Mouse (Mus musculus): ENCODE results near the gene Oscp1. TPM values are rescaled to one million over a fixed set of nuclear protein-coding genes. Genes with fewer than 3 reads are reported as not detected.
A peak's percentile ranks its signal among the peaks of the same experiment; 100 is the strongest.

The Oscp1 gene
- total and polyA plus RNA-seq, 3 experiments = 3.9 to 6.7 (median 5.0) TPM

DNA sequence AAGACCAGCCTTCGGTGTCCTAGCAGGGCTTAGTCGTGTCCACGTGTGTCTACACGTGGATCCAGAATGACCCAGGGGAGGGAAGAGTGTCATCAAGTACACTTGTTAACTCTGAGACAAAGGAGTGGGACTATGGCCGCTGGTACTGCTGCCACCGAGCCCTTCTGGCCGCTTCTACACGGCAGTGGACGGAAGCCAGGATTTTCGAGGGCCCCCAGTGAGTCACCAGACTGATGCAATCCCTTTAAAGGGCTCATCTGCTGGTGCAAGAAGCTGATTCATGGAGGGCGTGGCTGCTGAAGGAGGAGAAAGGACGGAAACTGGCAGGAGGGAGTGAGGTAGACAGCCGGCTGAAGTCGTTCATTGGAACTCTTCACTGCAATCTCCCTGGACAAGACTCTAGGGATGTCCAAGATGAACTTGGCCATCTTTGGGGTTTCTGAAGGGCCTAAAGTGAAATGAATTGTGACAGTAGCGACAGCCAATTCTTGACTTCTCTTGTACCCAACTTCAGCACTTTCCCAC, 44.8 kb downstream of the Oscp1 start:
- Histone ChIP-seq H3K4me3 (replicated peaks in 1 of 3; ENCODE audit: low read depth in 2 of 3, low read length in 2 of 3, poor library complexity in 1 of 3) (peak overlapping the region; percentile 43 to 74 (median 53)), H3K79me2 (replicated peaks; ENCODE audit: control insufficient read depth, extremely low read depth, insufficient read depth, poor library complexity, severe bottlenecking) (peaks cover 39% of the 10 kb centered on the region), H3K27ac (ENCODE audit: insufficient read depth, low read depth) (peak overlapping the region; percentile 98), H3K27me3 (replicated peaks) (no peaks in the 10 kb centered on the region), H3K4me1 (ENCODE audit: control insufficient read depth in 1 of 2, insufficient read depth in 2 of 2) (peaks cover 21 to 77% of the 10 kb centered on the region in 2 experiments), H3K9ac (ENCODE audit: insufficient read depth, low read depth) (peak overlapping the region; percentile 81), H3K36me3 (replicated peaks in 1 of 2; ENCODE audit: control insufficient read depth in 1 of 2, insufficient read depth in 1 of 2, low read length in 1 of 2) (peaks cover 9 to 49% of the 10 kb centered on the region in 2 experiments), H3K9me3 (replicated peaks; ENCODE audit: low read length) (no peaks in the 10 kb centered on the region), H3K4me2 (ENCODE audit: insufficient read depth, low read depth, poor library complexity, severe bottlenecking) (peak overlapping the region; percentile 91)
- dilution Hi-C loops (cut with MboI; ENCODE audit: extremely low pct_ligation_motif_present, extremely low pct_unique_long_range_greater_than_20kb, low sequenced_read_pairs) (no loop called here), in situ Hi-C loops (cut with MboI; ENCODE audit: low pct_ligation_motif_present, low pct_unique_long_range_greater_than_20kb, low sequenced_read_pairs) (no loop called here)
- peak; percentile 97 for DNase-seq (ENCODE audit: extremely low read depth)
- peak; percentile 48 for TF ChIP-seq NRF1 (IDR thresholded peaks at IDR 0.05; ENCODE audit: low read depth, low read length)
- no peak for TF ChIP-seq PAX5 (IDR thresholded peaks at IDR 0.05; ENCODE audit: low read length)
- peak; percentile 78 for TF ChIP-seq EP300 (IDR thresholded peaks at IDR 0.05; ENCODE audit: low read length)
- TF ChIP-seq CTCF (conservative IDR thresholded peaks at IDR 0.05 in 1 of 2, IDR thresholded peaks at IDR 0.05 in 1 of 2; ENCODE audit: low read depth in 2 of 2, low read length in 2 of 2) = no peak; a peak in 1 of 4 replicates
- peak; percentile 96 for TF ChIP-seq SIN3A (IDR thresholded peaks at IDR 0.05; ENCODE audit: low read length)
- TF ChIP-seq MEF2A (IDR thresholded peaks at IDR 0.05; ENCODE audit: borderline replicate concordance, low read depth, low read length) = peak; percentile 89
- TF ChIP-seq MAZ (IDR thresholded peaks at IDR 0.05; ENCODE audit: low read depth, low read length) = peak; percentile 92
- TF ChIP-seq ZC3H11A (IDR thresholded peaks at IDR 0.05; ENCODE audit: low read depth, low read length) = no peak
- TF ChIP-seq ZNF384 (IDR thresholded peaks at IDR 0.05; ENCODE audit: low read depth, low read length) = no peak
- TF ChIP-seq HCFC1 (IDR thresholded peaks at IDR 0.05; ENCODE audit: low read depth, low read length) = peak; percentile 69
- TF ChIP-seq USF2 (conservative IDR thresholded peaks at IDR 0.05; ENCODE audit: low read depth, low read length) = no peak
- TF ChIP-seq USF1 (IDR thresholded peaks at IDR 0.05; ENCODE audit: low read depth, low read length) = no peak; the same call in 1 of the 2 replicates
- peak; percentile 78; the same call in 1 of the 2 replicates for TF ChIP-seq POLR2A (IDR thresholded peaks at IDR 0.05; ENCODE audit: low read depth, low read length)
- peak; percentile 64 for TF ChIP-seq ELF1 (IDR thresholded peaks at IDR 0.05; ENCODE audit: low read depth, low read length)
- TF ChIP-seq BHLHE40 (IDR thresholded peaks at IDR 0.05; ENCODE audit: low read depth, low read length) = peak; percentile 80
- peak; percentile 79 for TF ChIP-seq ZMIZ1 (IDR thresholded peaks at IDR 0.05; ENCODE audit: low read depth, low read length)
- TF ChIP-seq POLR2AphosphoS2 (IDR thresholded peaks at IDR 0.05; ENCODE audit: low read depth, low read length) = peak; percentile 94
- no peak for TF ChIP-seq ZKSCAN1 (IDR thresholded peaks at IDR 0.05; ENCODE audit: borderline replicate concordance, low read depth, low read length)
- peak; percentile 66; the same call in 1 of the 2 replicates for TF ChIP-seq TBP (conservative IDR thresholded peaks at IDR 0.05; ENCODE audit: low read depth, low read length)
- no peak; the same call in 1 of the 2 replicates for TF ChIP-seq CHD1 (IDR thresholded peaks at IDR 0.05; ENCODE audit: low read depth, low read length)
- TF ChIP-seq GABPA (IDR thresholded peaks at IDR 0.05; ENCODE audit: insufficient replicate concordance, low read depth, low read length) = no peak; the same call in 1 of the 2 replicates
- peak; percentile 86 for TF ChIP-seq TCF12 (IDR thresholded peaks at IDR 0.05; ENCODE audit: low read depth, low read length)
- no peak for TF ChIP-seq SMC3 (IDR thresholded peaks at IDR 0.05; ENCODE audit: low read depth, low read length)
- peak; percentile 70; the same call in 1 of the 2 replicates for TF ChIP-seq KAT2A (IDR thresholded peaks at IDR 0.05; ENCODE audit: insufficient replicate concordance, low read length)
- peak; percentile 63; the same call in 1 of the 2 replicates for TF ChIP-seq E2F4 (IDR thresholded peaks at IDR 0.05; ENCODE audit: insufficient replicate concordance, low read depth, low read length)
- TF ChIP-seq IRF4 (IDR thresholded peaks at IDR 0.05; ENCODE audit: low read depth, low read length) = peak; percentile 77
- TF ChIP-seq JUND (conservative IDR thresholded peaks at IDR 0.05; ENCODE audit: low read depth, low read length) = peak; percentile 72
- peak; percentile 85 for TF ChIP-seq NELFE (IDR thresholded peaks at IDR 0.05; ENCODE audit: low read depth, low read length)
- TF ChIP-seq JUN (IDR thresholded peaks at IDR 0.05; ENCODE audit: insufficient read depth, low read depth, low read length) = peak; percentile 87
- peak; percentile 89 for TF ChIP-seq MAX (IDR thresholded peaks at IDR 0.05; ENCODE audit: low read length)
- TF ChIP-seq MYC (IDR thresholded peaks at IDR 0.05; ENCODE audit: low read depth, low read length) = peak; percentile 96
- peak; percentile 96 for TF ChIP-seq ETS1 (conservative IDR thresholded peaks at IDR 0.05; ENCODE audit: low read depth, low read length)
- 0 out of 2 replicates have a peak, but pooled peaks have one; percentile 52 for TF ChIP-seq CHD2 (IDR thresholded peaks at IDR 0.05; ENCODE audit: low read length)
- peak; percentile 93 for TF ChIP-seq MXI1 (IDR thresholded peaks at IDR 0.05; ENCODE audit: low read depth, low read length)
- TF ChIP-seq UBTF (IDR thresholded peaks at IDR 0.05; ENCODE audit: low read depth, low read length) = no peak
- peak; percentile 87 for TF ChIP-seq MAFK (IDR thresholded peaks at IDR 0.05; ENCODE audit: insufficient replicate concordance, low read length)
- TF ChIP-seq RCOR1 (conservative IDR thresholded peaks at IDR 0.05; ENCODE audit: low read depth, low read length) = peak; percentile 83
